Mouse (Mus musculus) layer of hippocampus, postnatal 25 days (tissue): ENCODE data around the gene Ddhd1. TPM values are rescaled to one million over a fixed set of nuclear protein-coding genes. Genes with fewer than 3 reads are reported as not detected.

Experiments
- DNase-seq, 2 experiments: peaks; one replicate each; pipeline ENCODE4 v3.0.0; 2022; ENCODE audit warnings: mixed read lengths in 2 of 2, low spot score in 1 of 2; ENCODE audit errors: extremely low spot score in 1 of 2
- total RNA-seq, 2 experiments: library from RNA; stranded (reverse); gene quantifications; 2 replicates each; pipeline ENCODE4 v1.2.3; 2021

The Ddhd1 gene
- total RNA-seq, 2 experiments from 2014 or later = 63.8 to 78.2 TPM

DNA sequence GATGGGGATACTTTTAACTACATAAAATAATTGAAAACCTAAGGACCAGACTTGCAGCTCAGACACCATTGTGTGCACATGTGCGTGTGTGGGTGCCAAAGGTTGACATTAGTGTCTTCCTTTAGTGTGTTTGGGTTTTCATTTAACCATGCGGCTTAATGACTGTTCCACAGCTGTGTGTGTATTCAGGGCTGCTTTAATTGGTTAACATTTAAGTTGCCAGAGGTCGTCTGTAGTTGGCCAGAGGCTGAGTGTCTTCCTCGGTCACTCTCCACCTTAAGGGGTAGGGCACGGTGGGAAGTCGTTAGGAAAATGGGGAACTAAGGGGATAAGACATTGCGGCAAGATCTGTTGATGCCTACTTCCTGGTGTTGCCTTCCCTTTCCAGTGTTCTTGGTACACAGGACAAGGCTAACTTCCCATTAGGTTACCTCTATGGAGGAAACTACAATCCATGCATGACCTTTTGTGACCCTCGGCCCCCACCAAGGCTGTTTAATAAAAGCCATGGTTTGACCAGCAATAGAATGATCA is 74.4 kb downstream of the Ddhd1 start:
- no peak for DNase-seq

DNA sequence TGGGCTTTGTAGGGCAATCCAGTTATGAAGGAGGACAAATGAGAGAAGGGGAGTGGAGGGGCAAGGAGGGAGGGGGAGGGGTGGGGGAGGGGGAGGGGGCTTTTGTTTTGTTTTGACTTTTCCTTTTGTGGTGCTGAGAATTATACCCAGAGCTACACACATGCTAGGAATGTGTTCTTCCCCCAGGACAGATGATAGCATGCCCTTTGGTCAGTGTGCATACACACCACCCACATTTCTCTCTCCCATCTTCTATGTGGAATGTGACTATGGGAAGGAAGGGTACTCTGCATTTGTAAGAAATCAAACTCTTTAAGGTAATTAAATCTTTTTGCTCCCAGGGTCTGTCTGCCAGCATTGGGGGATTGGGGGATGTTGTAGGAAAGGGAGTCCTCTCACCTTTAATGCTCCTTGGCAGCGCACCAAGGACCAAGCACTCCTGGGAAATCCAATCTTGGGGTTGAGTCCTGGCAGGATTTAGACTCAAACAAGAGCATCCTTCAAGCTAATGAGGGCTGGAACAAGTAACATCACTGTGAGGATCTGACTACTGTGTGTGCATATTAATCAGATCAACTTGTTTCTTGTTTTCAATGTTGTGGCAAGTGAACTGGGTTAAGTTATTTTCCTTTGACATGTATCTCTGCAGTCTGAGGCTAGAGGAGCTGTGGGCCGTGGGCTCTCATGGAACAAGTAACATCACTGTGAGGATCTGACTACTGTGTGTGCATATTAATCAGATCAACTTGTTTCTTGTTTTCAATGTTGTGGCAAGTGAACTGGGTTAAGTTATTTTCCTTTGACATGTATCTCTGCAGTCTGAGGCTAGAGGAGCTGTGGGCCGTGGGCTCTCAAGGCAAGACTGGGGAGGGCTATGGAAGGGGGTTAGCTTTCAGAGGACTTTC is 76.8 kb downstream of the Ddhd1 start:
- DNase-seq = peak in 1 of 2 experiments; percentile 33

DNA sequence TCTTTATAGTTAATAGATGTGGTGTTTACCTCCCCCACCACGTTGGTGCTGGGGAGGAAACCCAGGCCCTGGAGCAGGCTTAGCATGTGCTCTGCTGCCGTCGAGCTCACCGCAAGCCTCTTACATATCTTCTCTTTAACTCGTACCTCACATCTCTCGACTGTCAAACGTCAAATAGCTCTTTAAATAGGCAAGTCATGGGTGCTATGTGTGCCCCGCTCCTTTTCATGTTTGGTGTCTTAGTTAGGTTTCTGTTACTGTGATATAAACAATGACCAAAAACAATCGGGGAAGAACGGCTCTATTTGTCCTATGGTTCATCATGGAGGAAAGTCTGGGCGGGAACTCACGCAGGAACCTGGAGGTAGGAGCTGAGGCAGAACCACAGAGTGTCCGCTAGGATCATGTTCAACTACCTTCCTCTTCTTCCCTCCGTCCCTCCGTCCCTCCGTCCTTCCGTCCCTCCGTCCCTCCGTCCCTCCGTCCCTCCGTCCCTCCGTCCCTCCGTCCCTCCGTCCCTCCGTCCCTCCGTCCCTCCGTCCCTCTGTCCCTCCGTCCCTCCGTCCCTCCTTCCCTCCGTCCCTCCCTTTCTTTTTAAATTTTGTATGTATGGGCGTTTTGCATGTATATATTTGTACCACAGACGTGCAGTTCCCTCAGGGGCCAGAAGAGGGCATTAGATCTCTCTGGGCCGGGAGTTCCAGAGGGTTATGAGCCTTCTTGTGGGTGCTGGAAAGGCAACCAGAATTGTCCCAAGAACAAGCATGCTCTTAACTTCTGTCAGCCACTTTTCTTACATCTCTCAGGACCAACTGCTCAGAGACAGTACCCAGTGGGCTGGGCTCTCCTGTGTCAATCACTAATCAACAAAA is 91.6 kb downstream of the Ddhd1 start:
- peak; percentile 52 to 81 for DNase-seq

DNA sequence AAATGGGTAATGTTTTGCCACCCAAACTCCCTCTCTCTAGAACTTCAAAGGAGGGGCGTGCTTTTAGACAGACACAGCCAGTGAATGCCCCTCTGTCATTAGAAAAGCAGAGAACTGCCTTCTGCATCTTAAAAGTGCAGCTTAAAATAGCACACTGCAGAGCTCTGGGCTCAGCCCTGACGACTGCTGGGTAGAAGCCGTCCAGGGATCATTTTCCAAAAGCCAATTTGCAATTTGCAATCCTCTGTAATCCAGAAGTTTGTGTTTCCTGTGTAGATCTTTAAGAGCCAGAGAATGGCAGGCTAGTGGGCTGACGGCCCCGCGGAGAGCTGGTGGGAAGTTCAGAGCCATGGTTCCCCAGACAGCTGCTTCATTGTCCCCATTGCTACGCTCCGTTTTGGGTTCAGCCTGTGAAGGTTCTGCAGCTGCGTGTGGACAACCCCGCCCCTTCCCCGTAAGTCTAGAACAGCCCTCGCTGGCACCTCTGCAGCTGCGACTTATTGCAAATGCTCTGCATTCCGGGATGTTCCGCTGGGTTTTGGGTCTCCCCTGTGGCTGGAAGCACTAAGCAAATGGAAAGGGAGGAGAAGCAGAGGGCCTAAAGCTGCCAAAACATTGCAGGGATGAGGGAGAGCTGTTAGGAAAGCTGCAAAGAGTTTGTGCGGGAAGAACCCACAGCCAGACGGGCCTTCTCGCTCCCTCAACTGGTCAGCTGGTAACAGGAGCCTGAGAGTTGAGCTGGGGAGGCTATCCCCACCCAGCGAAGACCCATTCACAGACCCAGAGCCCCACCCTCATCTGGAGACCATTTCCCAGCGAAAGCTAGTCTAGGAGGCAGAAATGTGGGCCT is 92.5 kb downstream of the Ddhd1 start:
- peak in 1 of 2 experiments; percentile 31 for DNase-seq

DNA sequence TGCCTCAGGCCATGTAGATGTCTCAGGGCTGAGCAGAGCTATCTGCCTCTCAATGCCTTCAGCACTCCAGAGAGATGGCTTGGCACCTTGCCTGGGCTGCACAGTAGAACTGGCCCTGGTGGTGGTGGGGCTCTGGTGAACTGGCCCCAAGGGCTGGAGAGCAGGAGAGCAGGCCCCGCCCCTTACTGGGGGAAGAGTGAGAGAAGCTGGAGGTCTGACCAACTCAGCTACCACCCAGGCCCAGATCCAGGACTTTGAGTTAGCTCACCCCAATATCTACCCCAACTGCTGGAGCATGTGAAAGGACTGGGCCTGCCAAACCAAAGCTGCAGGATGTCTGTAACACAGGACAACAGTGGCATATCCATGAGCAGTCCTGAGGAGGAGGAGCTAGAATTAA is 94.4 kb downstream of the Ddhd1 start:
- DNase-seq = peak in 1 of 2 experiments; percentile 49

DNA sequence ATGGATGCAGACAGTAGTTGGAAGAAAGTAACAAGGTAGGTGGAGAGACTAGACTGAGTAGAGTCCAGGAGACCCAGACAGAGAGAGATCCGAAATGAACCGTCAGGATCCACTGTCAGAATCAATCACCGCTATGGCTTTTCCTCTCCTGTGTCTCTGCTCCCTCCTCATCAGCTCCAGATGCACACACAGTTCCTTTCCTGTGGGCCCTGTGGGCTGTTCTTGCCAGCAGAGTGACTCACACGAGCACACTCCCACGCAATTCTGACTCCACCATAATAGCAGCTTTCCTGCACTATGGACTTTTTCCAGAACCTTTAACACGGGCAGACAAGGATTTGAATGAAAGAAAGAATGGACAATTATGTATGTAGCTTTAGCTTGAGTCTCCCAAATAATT is 96.3 kb downstream of the Ddhd1 start:
- DNase-seq = no peak

DNA sequence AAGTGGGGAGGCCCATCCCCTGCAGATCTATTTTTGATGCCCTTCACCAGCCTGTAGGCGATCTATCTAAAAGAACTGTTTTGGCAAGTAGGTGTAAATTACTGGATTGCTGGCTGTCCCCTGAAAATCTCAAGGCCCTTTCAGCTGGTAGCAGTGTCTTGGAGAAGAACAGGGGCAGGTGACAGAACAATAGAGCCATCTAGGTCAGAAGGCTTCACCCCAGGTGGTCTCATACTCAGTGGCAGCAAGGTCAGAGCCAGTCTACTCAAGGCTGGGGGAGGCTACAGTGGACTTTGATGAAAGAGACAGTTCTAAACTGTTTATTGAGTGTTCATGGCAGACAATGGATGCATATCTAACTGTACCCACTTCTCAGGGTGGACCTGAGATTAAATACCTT is 98.9 kb downstream of the Ddhd1 start:
- no peak for DNase-seq

DNA sequence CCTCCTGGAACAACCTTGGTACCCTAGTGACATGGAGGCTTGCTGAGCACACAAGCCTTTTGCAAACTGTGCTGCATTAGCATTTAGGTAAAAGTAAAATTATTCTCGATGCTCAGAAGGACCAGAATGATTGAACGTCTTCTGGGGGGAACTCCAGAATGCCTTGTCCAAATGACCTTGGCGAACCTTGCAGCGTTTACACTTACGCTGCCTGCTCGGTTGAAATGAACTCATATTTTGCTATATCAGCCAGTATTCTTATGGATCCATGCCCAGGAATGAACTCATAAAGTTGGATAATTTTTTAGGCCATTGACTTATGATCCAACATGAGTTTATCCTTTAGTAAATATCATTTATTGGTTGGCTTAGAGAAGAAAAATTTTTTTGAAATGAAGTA is 103.6 kb downstream of the Ddhd1 start:
- no peak for DNase-seq

DNA sequence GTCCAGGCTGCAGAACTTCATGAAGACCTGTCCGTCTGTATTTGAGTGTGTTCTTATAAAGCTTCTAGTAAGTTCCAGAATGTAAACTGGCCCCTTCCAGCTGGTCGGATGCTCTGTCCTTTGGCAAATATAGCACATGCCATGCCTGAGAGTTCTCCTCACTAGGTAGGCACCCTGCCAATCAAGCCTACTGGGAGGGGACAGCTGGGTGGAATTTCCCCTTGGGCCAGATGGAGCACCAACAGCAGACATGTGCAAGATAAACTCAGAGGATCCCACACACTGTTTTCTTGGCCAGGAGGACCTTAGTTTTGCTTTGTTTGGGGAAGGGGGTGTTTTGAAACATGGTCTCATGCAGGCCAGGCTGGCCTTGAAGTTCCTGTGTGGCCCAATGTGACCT is 104.1 kb downstream of the Ddhd1 start:
- peak in 1 of 2 experiments; percentile 43 for DNase-seq

DNA sequence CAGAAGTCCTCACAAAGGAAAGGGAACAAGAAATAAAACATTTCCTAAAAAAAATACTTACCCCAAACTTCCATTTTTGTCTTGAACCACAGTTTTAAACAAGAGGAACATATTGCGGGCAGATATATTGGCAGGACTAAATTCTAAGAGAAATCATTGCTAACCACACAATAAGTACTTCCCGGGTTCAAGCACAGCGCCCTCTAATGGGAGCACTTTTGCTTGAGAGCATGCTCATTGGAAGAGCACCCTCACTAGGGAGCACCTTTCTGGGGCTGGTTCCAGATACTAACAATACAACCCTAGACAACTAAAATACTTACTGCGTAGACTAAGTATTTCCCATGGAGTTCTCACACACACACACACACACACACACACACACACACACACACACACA is 105.5 kb downstream of the Ddhd1 start:
- DNase-seq = no peak

DNA sequence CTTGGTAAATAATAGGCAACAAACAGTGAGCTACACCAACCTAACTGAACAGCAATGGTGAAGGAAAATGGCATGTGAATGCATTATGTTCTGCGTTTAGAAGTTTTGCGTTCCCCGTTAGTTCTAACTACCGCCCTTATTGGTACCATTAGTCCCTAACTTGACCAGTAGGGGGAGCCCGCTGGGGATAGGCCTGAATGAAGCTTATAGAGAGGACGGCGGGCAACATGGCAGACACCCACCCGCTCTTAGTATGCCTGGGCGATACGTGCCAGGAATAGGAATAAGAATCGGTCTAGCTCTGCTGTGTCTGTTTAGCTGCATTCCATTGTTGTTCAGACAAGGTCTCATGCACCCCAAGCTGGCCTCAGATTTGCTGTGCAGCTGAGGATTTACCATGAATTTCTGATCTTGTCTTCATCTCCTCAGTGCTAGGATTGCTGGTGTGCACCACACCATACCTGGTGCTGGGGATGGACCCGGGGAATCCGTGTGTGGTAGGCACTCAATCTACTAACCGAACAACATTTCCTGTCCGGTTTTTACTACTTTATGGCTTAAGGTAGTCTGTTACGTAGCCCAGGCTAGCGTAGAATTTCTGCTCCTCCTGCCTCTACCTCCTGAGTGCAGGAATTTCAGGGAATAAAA is 106.7 kb downstream of the Ddhd1 start:
- DNase-seq = peak in 1 of 2 experiments; percentile 47

DNA sequence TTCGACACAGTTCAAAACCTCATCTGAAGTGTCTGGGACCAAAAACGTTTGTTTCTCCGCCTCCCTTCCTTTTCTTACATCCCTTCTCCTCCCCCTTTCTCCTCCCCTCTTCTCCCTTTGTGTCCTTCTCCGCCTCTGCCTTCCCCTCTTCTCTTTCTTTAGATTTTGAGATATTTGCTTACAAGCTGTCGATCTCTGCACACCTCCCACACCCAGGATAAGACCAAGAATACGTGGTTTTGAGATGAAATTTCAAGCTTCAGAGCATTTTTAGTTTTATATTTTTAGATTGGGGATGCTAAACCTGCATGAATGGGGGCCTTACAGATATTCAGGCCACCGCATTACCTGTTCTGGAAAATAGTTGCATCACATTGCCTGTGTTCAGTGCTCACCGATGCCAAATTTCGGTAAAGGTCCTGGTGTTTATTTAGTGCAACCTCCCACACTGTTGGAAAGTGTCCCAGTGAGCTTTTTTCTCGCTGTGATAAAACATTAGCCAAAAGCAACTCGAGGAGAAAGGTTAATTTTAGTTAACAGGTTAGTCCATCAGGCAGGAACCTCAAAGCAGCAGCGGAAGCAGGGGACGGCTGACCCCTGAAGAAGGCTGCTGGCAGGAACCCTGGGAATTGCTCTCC is 107.8 kb downstream of the Ddhd1 start:
- DNase-seq = no peak

DNA sequence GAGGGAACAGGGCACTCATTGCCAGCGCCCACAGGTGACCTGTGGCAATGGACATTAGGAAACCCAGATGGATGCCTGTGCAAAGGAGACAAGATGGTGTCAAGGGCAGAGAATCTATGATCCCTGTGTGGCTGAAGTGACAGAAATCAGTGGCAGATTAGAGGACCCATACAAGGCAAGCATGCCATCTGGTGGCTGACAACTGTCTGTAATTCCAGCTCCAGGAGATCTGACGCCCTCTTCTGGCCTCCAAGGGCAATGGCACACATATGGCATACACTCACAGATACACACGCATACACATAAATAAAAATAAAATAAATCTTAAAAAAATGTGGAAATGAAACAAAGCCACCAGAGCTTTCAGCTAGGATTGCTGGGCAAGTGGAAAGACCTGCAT is 109.8 kb downstream of the Ddhd1 start:
- DNase-seq = no peak

DNA sequence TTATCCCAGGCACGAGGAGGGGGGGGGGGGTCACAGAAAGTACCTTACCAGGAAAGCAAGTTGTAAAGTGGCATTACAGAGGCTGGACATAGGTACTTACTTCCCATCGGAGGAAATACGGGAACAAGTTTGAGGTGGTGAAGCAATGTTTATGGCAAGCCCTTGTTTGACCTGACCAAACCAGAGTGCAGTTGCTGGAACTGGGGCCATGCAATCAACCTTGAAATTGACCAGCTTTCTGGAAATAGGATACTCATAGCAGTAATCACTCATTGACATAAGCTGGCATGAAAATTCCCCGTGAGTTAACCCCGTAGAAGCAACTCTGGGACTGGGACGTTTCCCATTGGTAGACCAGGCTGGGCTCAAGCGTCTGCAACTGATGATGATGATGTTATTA is 113.0 kb downstream of the Ddhd1 start:
- DNase-seq = no peak

DNA sequence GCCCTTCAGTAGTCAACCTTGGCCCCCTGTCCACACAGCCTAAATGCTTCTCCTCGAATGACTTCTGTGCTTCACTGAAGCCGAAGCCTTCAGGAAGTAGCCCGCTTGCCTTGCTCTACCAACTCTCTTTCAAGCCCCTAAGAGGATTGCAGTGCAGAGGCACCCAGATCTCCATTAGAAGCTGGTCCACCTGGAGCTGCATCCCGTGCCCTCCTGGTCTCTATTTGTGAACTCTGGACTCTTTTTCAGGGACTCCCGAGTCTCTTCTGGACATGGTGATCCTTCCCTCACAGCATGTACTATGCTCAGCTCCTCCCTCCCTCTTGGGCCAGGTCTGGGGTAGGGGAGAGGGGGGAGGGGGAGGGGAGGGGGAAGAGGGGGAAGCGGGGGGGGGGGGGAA is 113.9 kb downstream of the Ddhd1 start:
- no peak for DNase-seq

DNA sequence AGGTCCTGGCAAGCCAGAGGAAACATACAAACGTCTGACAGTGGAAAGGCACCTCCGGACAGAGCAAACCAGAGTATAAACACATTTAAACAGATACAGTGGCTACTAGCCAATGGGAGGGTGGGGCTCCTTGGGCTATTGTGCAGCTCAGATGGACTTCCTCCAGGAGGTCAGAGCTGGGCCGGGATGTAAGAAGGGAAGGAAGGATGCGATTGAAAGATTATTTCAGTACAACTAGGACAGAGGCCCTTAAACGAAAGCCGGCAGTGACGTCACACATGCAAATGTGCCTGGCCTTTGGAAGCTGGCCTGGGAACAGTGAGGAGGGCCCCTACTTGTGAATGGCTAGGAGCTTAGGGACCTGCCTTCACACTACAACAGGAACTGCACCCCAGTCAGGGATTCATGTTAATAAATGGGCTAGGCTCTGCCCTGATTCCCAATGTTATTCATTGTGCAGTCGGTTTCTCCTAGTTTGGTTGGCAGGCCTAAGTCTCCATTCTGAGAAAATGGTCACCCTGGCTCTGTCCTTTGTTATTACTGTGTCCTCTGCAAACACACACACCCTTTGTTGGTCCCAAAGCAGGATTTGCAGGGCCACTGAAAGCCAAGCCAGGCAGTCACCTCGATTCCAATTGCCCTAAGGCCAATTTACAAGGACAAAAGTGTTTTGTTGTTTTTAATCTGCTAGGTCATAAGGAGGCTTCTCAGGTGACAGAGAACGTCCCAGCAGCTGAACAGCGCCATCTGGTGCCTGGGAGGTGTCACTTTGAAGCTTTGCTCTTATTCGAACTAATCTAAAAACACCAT is 118.1 kb downstream of the Ddhd1 start:
- DNase-seq = peak in 1 of 2 experiments; percentile 70
